In genomic region chr3:96182382-96182776, GRCm38 (mm10) we compare ENCODE assay signal across 8 mouse cellular contexts. TPM values are rescaled to one million over a fixed set of nuclear protein-coding genes. Genes with fewer than 3 reads are reported as not detected.
A peak's percentile ranks its signal among the peaks of the same experiment; 100 is the strongest.
DNase-seq lines count a peak whose midpoint lies in the region; ATAC-seq and TF ChIP-seq lines count a peak whose summit lies in the region.
"Had no signal": no experiment of that assay in that cellular context is flagged by ENCODE, and none has a peak within 500 bp of the region (broad histone marks: within the 10 kb centered on the region; RNA-seq: fewer than 3 reads in every experiment).

No protein-coding gene starts in this region.

- no peak overlapping the region for H3K9ac ChIP-seq in kidney, embryonic 15.5 days
- H3K9ac ChIP-seq in midbrain, embryonic 15.5 days = peak overlapping the region; percentile 84

- peak overlapping the region; percentile 93 for H3K4me2 ChIP-seq in kidney, embryonic 15.5 days
- H3K4me2 ChIP-seq in midbrain, embryonic 15.5 days = peak overlapping the region; percentile 70

- H3K27ac ChIP-seq in kidney, embryonic 15.5 days = peak overlapping the region; percentile 55
- H3K27ac ChIP-seq in cortical plate, adult 2 months (ENCODE audit: insufficient read depth, low read length) = peak overlapping the region; percentile 97
- peak overlapping the region; percentile 84 for H3K27ac ChIP-seq in midbrain, embryonic 15.5 days
- H3K27ac ChIP-seq: macrophage had no signal

- 0 out of 2 replicates have a peak, but pooled peaks have one; percentile 15 for TF ChIP-seq POLR2A in cortical plate, adult 2 months (IDR thresholded peaks at IDR 0.05; ENCODE audit: extremely low read depth, insufficient read depth, low read length)

- TF ChIP-seq CTCF in cortical plate, adult 2 months (IDR thresholded peaks at IDR 0.05; ENCODE audit: extremely low read depth, insufficient read depth, low read length) = no peak

- H3K9me3 ChIP-seq in kidney, embryonic 15.5 days (replicated peaks) = no peaks in the 10 kb centered on the region
- H3K9me3 ChIP-seq in midbrain, embryonic 15.5 days = no peaks in the 10 kb centered on the region

- H3K4me3 ChIP-seq in kidney, embryonic 15.5 days (replicated peaks) = 0 out of 2 replicates have a peak overlapping the region, but pooled peaks have one; percentile 58
- H3K4me3 ChIP-seq in cortical plate, adult 2 months (ENCODE audit: insufficient read depth, low read length) = peak overlapping the region; percentile 97
- peak overlapping the region; percentile 57 for H3K4me3 ChIP-seq in midbrain, embryonic 15.5 days

- no peaks in the 10 kb centered on the region for H3K27me3 ChIP-seq in kidney, embryonic 15.5 days
- no peaks in the 10 kb centered on the region for H3K27me3 ChIP-seq in midbrain, embryonic 15.5 days (replicated peaks)

- peaks cover 22% of the 10 kb centered on the region for H3K36me3 ChIP-seq in kidney, embryonic 15.5 days
- peaks cover 20% of the 10 kb centered on the region; the same call in 1 of the 2 replicates for H3K36me3 ChIP-seq in midbrain, embryonic 15.5 days (replicated peaks)

- peaks cover 26% of the 10 kb centered on the region for H3K4me1 ChIP-seq in kidney, embryonic 15.5 days
- peaks cover 15% of the 10 kb centered on the region for H3K4me1 ChIP-seq in cortical plate, adult 2 months (ENCODE audit: control insufficient read depth, insufficient read depth, low read length)
- peaks cover 36% of the 10 kb centered on the region for H3K4me1 ChIP-seq in midbrain, embryonic 15.5 days

- ATAC-seq in kidney, embryonic 15.5 days (replicated peaks; ENCODE audit: low FRiP score) = no peak
- ATAC-seq in granulocyte monocyte progenitor cell, adult 5-6 weeks (replicated peaks; ENCODE audit: poor library complexity, severe bottlenecking) = peak; percentile 18; the same call in 1 of the 2 replicates
- ATAC-seq in midbrain, embryonic 15.5 days (replicated peaks) = 0 out of 2 replicates have a peak, but pooled peaks have one; percentile 8

- no peak for DNase-seq in kidney, postnatal 10 days
- no peak for DNase-seq in adrenal gland, adult (ENCODE audit: inconsistent age in 2 of 2, low spot score in 1 of 2)
- DNase-seq in frontal cortex, postnatal 25 days (ENCODE audit: low spot score in 2 of 2) = no peak

- 16% methylated on average over 4 of the region's 4 CpGs for WGBS in kidney, embryonic 15.5 days
- WGBS in midbrain, embryonic 15.5 days = 27% methylated on average over 4 of the region's 4 CpGs

RNA-seq across cellular contexts. Expression of gene Sv2a, which starts 1.4 kb away (rescaled TPM):
- polyA plus RNA-seq in kidney, embryonic 15.5 days (2015; fragmentation: Nextera tagmentation; extraction: Ambion mirVana) = 3.0 and 4.9 TPM in 2 replicates
- polyA plus RNA-seq in cortical plate, adult 2 months (2012; rRNA removed) = 279 and 292 TPM in 2 replicates
- 0.39 and 1.7 TPM in 2 replicates for total RNA-seq in granulocyte monocyte progenitor cell, adult 5-6 weeks (2014; fragmentation: Nextera tagmentation)
- 0.21 and 1.7 TPM in 2 replicates for total RNA-seq in granulocyte monocyte progenitor cell, adult 5-6 weeks (2017)
- 140 and 142 TPM in 2 replicates for polyA plus RNA-seq in midbrain, embryonic 15.5 days (2015; fragmentation: Nextera tagmentation; extraction: Ambion mirVana)

RNA-seq across cellular contexts. Expression of gene Sf3b4, which starts 10.2 kb away (rescaled TPM):
- polyA plus RNA-seq in kidney, embryonic 15.5 days (2015; fragmentation: Nextera tagmentation; extraction: Ambion mirVana) = 184 and 193 TPM in 2 replicates
- polyA plus RNA-seq in cortical plate, adult 2 months (2012; rRNA removed) = 46.0 and 51.1 TPM in 2 replicates
- 94.6 and 123 TPM in 2 replicates for total RNA-seq in granulocyte monocyte progenitor cell, adult 5-6 weeks (2014; fragmentation: Nextera tagmentation)
- 18.4 and 22.7 TPM in 2 replicates for total RNA-seq in granulocyte monocyte progenitor cell, adult 5-6 weeks (2017)
- 138 and 147 TPM in 2 replicates for polyA plus RNA-seq in midbrain, embryonic 15.5 days (2015; fragmentation: Nextera tagmentation; extraction: Ambion mirVana)

RNA-seq across cellular contexts. Expression of gene Mtmr11, which starts 20.6 kb away (rescaled TPM):
- 24.6 and 29.7 TPM in 2 replicates for polyA plus RNA-seq in kidney, embryonic 15.5 days (2015; fragmentation: Nextera tagmentation; extraction: Ambion mirVana)
- 13.4 and 14.0 TPM in 2 replicates for polyA plus RNA-seq in cortical plate, adult 2 months (2012; rRNA removed)
- not detected in 2 replicates for total RNA-seq in granulocyte monocyte progenitor cell, adult 5-6 weeks (2014; fragmentation: Nextera tagmentation)
- 2.6 TPM in 1 of 2 replicates, not detected in the other for total RNA-seq in granulocyte monocyte progenitor cell, adult 5-6 weeks (2017)
- 8.3 and 14.1 TPM in 2 replicates for polyA plus RNA-seq in midbrain, embryonic 15.5 days (2015; fragmentation: Nextera tagmentation; extraction: Ambion mirVana)

RNA-seq across cellular contexts. Expression of gene Bola1, which starts 37.1 kb away (rescaled TPM):
- 55.2 and 59.4 TPM in 2 replicates for polyA plus RNA-seq in kidney, embryonic 15.5 days (2015; fragmentation: Nextera tagmentation; extraction: Ambion mirVana)
- polyA plus RNA-seq in cortical plate, adult 2 months (2012; rRNA removed) = 29.4 and 29.9 TPM in 2 replicates
- total RNA-seq in granulocyte monocyte progenitor cell, adult 5-6 weeks (2014; fragmentation: Nextera tagmentation) = 9.4 and 44.0 TPM in 2 replicates
- total RNA-seq in granulocyte monocyte progenitor cell, adult 5-6 weeks (2017) = 45.3 and 56.0 TPM in 2 replicates
- polyA plus RNA-seq in midbrain, embryonic 15.5 days (2015; fragmentation: Nextera tagmentation; extraction: Ambion mirVana) = 51.0 and 59.9 TPM in 2 replicates

RNA-seq across cellular contexts. Expression of gene Hist2h2ab, which starts 37.3 kb away (rescaled TPM):
- 0.86 and 0.90 TPM in 2 replicates for polyA plus RNA-seq in kidney, embryonic 15.5 days (2015; fragmentation: Nextera tagmentation; extraction: Ambion mirVana)
- polyA plus RNA-seq in cortical plate, adult 2 months (2012; rRNA removed) = 1.3 and 2.7 TPM in 2 replicates
- total RNA-seq in granulocyte monocyte progenitor cell, adult 5-6 weeks (2014; fragmentation: Nextera tagmentation) = 2.9 and 4.4 TPM in 2 replicates
- 239 TPM in 2 replicates for total RNA-seq in granulocyte monocyte progenitor cell, adult 5-6 weeks (2017)
- polyA plus RNA-seq in midbrain, embryonic 15.5 days (2015; fragmentation: Nextera tagmentation; extraction: Ambion mirVana) = 0.92 TPM in 1 of 2 replicates, not detected in the other
- polyA plus RNA-seq: macrophage had no signal

Comparison
In these comparisons a context has a peak if more than half of its experiments do, and no peak if none do; other contexts are left out.
1. RNA of gene Sv2a, which starts 1.4 kb away (polyA plus RNA-seq): 279 to 292 TPM in cortical plate, adult 2 months and 140 to 142 TPM in midbrain, embryonic 15.5 days; 3.0 to 4.9 TPM in kidney, embryonic 15.5 days; every median in the first group is over 10 times any median in the second.
2. Peak in every context shown above with its lines, with median percentiles within 50 percentile points of each other: H3K27ac ChIP-seq and H3K4me3 ChIP-seq.